Mouse (Mus musculus) CH12.LX (cell line): ENCODE measurements around the gene Hlcs. TPM values are rescaled to one million over a fixed set of nuclear protein-coding genes. Genes with fewer than 3 reads are reported as not detected.

ENCODE experiments used
- DNase-seq: peaks from one replicate; pipeline ENCODE4 v3.0.0-alpha.2; 2013; ENCODE audit errors: extremely low read depth
- H3K27ac ChIP-seq: 2 replicates; pipeline ENCODE4 v1.5.1; 2012; ENCODE audit warnings: low read depth, mild to moderate bottlenecking, control low read depth, moderate library complexity; ENCODE audit not compliant: insufficient read depth
- H3K27me3 ChIP-seq: replicated peaks from 2 replicates; pipeline ENCODE3; 2012; ENCODE audit warnings: inconsistent platforms
- H3K36me3 ChIP-seq, 2 experiments: replicated peaks in 1 of 2; 2 replicates each; pipeline versions ENCODE3 to v1.6.1; 2012; ENCODE audit warnings: inconsistent platforms in 1 of 2, low read length in 1 of 2, mild to moderate bottlenecking in 1 of 2, mixed read lengths in 1 of 2, moderate library complexity in 1 of 2; ENCODE audit not compliant: control insufficient read depth in 1 of 2, insufficient read depth in 1 of 2
- H3K4me1 ChIP-seq, 2 experiments: 2 replicates each; pipeline ENCODE4 v1.6.1; 2012; ENCODE audit warnings: inconsistent platforms in 1 of 2, moderate library complexity in 1 of 2; ENCODE audit not compliant: insufficient read depth in 2 of 2, control insufficient read depth in 1 of 2
- H3K4me2 ChIP-seq: 2 replicates; pipeline ENCODE4 v1.6.1; 2012; ENCODE audit warnings: low read depth, mild to moderate bottlenecking, control low read depth; ENCODE audit not compliant: poor library complexity, insufficient read depth, severe bottlenecking
- H3K4me3 ChIP-seq, 3 experiments: fragments of 150-350 bp in 1 of 3; sonication (generic) in 1 of 3; replicated peaks in 1 of 3; 2 replicates each; pipeline versions ENCODE3 to v1.5.1; 2011 to 2012; ENCODE audit warnings: low read depth in 2 of 3, low read length in 2 of 3, mild to moderate bottlenecking in 2 of 3, moderate library complexity in 2 of 3, control low read depth in 1 of 3, improper control_type of control experiment in 1 of 3, inconsistent platforms in 1 of 3, mixed read lengths in 1 of 3; ENCODE audit not compliant: poor library complexity in 1 of 3
- H3K79me2 ChIP-seq: replicated peaks from 2 replicates; pipeline ENCODE4 v1.6.1; 2012; ENCODE audit warnings: mild to moderate bottlenecking, moderate library complexity; ENCODE audit not compliant: control insufficient read depth, poor library complexity, insufficient read depth, severe bottlenecking; ENCODE audit errors: extremely low read depth
- H3K9ac ChIP-seq: 2 replicates; pipeline ENCODE4 v1.6.1; 2012; ENCODE audit warnings: low read depth, mild to moderate bottlenecking, control low read depth, moderate library complexity; ENCODE audit not compliant: insufficient read depth
- H3K9me3 ChIP-seq: replicated peaks from 2 replicates; pipeline ENCODE3; 2012; ENCODE audit warnings: low read length, inconsistent platforms, mixed read lengths
- CHD1 ChIP-seq: IDR thresholded peaks from 2 replicates; pipeline ENCODE4 v1.6.1; 2012; ENCODE audit warnings: low read depth, low read length, improper control_type of control experiment, inconsistent platforms
- E2F4 ChIP-seq: IDR thresholded peaks from 2 replicates; pipeline ENCODE4 v1.6.1; 2011; ENCODE audit warnings: low read depth, low read length, improper control_type of control experiment; ENCODE audit not compliant: insufficient replicate concordance
- ELF1 ChIP-seq: IDR thresholded peaks from 2 replicates; pipeline ENCODE4 v1.6.1; 2014; ENCODE audit warnings: low read depth, mild to moderate bottlenecking, inconsistent platforms, low read length, improper control_type of control experiment
- EP300 ChIP-seq: IDR thresholded peaks from 2 replicates; pipeline ENCODE4 v1.6.1; 2011; ENCODE audit warnings: low read length, improper control_type of control experiment
- HCFC1 ChIP-seq: IDR thresholded peaks from 2 replicates; pipeline ENCODE4 v1.6.1; 2012; ENCODE audit warnings: low read depth, mild to moderate bottlenecking, inconsistent platforms, low read length, improper control_type of control experiment
- IRF4 ChIP-seq: IDR thresholded peaks from 2 replicates; pipeline ENCODE4 v1.6.1; 2014; ENCODE audit warnings: low read depth, mild to moderate bottlenecking, inconsistent platforms, low read length, improper control_type of control experiment
- MAFK ChIP-seq: IDR thresholded peaks from 2 replicates; pipeline ENCODE4 v1.6.1; 2011; ENCODE audit warnings: low read length, improper control_type of control experiment; ENCODE audit not compliant: insufficient replicate concordance
- MAX ChIP-seq: IDR thresholded peaks from 2 replicates; pipeline ENCODE4 v1.6.1; 2011; ENCODE audit warnings: low read length, improper control_type of control experiment
- MEF2A ChIP-seq: IDR thresholded peaks from 2 replicates; pipeline ENCODE4 v1.6.1; 2014; ENCODE audit warnings: low read depth, mild to moderate bottlenecking, inconsistent platforms, low read length, improper control_type of control experiment, borderline replicate concordance
- NELFE ChIP-seq: IDR thresholded peaks from 2 replicates; pipeline ENCODE4 v1.6.1; 2011; ENCODE audit warnings: low read depth, low read length, improper control_type of control experiment
- POLR2A ChIP-seq: IDR thresholded peaks from 2 replicates; pipeline ENCODE4 v1.6.1; 2011; ENCODE audit warnings: low read depth, mild to moderate bottlenecking, improper control_type of control experiment, low read length
- POLR2AphosphoS2 ChIP-seq: IDR thresholded peaks from 2 replicates; pipeline ENCODE4 v1.6.1; 2011; ENCODE audit warnings: low read depth, low read length, improper control_type of control experiment
- RAD21 ChIP-seq: IDR thresholded peaks from 2 replicates; pipeline ENCODE4 v1.6.1; 2011; ENCODE audit warnings: low read depth, mild to moderate bottlenecking, low read length, improper control_type of control experiment, moderate library complexity
- SMC3 ChIP-seq: IDR thresholded peaks from 2 replicates; pipeline ENCODE4 v1.6.1; 2011; ENCODE audit warnings: low read depth, low read length, improper control_type of control experiment
- TCF12 ChIP-seq: IDR thresholded peaks from 2 replicates; pipeline ENCODE4 v1.6.1; 2014; ENCODE audit warnings: low read depth, mild to moderate bottlenecking, inconsistent platforms, low read length, improper control_type of control experiment
- UBTF ChIP-seq: IDR thresholded peaks from 2 replicates; pipeline ENCODE4 v1.6.1; 2012; ENCODE audit warnings: low read depth, mild to moderate bottlenecking, inconsistent platforms, low read length, improper control_type of control experiment, moderate library complexity
- USF2 ChIP-seq: conservative IDR thresholded peaks from 2 replicates; pipeline ENCODE4 v1.6.1; 2011; ENCODE audit warnings: low read depth, low read length, improper control_type of control experiment
- ZC3H11A ChIP-seq: IDR thresholded peaks from 2 replicates; pipeline ENCODE4 v1.6.1; 2012; ENCODE audit warnings: low read depth, mild to moderate bottlenecking, inconsistent platforms, low read length, improper control_type of control experiment
- ZKSCAN1 ChIP-seq: IDR thresholded peaks from 2 replicates; pipeline ENCODE4 v1.6.1; 2012; ENCODE audit warnings: low read depth, inconsistent platforms, low read length, improper control_type of control experiment, borderline replicate concordance
- ZNF384 ChIP-seq: IDR thresholded peaks from 2 replicates; pipeline ENCODE4 v1.6.1; 2012; ENCODE audit warnings: low read depth, low read length, improper control_type of control experiment, inconsistent platforms
- dilution Hi-C: fragments of 300-500 bp; cut with MboI; formaldehyde crosslinking; loops from 2 replicates; pipeline ENCODE4 v1.14.3; 2020; ENCODE audit warnings: low sequenced_read_pairs; ENCODE audit not compliant: extremely low pct_unique_long_range_greater_than_20kb, extremely low pct_ligation_motif_present
- in situ Hi-C: fragments of 300-500 bp; cut with MboI; formaldehyde crosslinking; loops from 3 replicates; pipeline ENCODE4 v1.14.3; 2019; ENCODE audit warnings: low sequenced_read_pairs, low pct_ligation_motif_present, low pct_unique_long_range_greater_than_20kb, mixed read lengths
- polyA plus RNA-seq: library from polyadenylated mRNA; unstranded; fragments of >175 nt; gene quantifications from 2 replicates; pipeline ENCODE4 v1.2.1, GENCODE M21; 2012; ENCODE audit warnings: low read depth; ENCODE audit not compliant: insufficient read length
- total RNA-seq, 2 experiments: library from RNA; depleted of rRNA; stranded (reverse); fragments of 300-350 nt in 1 of 2; fragments of >200 nt in 1 of 2; gene quantifications; 2 replicates each; pipeline ENCODE4 v1.2.3; 2012 to 2014

Hlcs gene
- total and polyA plus RNA-seq, 3 experiments = 5.3 to 12.5 (median 9.4) TPM

- no peak for DNase-seq
- H3K4me2 ChIP-seq = no peak overlapping the region
- no peak for TF ChIP-seq MAFK
- TF ChIP-seq POLR2A = no peak
- TF ChIP-seq MEF2A = no peak
- no peak for TF ChIP-seq ELF1
- TF ChIP-seq USF2 = no peak
- no peak for TF ChIP-seq TCF12
- no peak for TF ChIP-seq POLR2AphosphoS2
- TF ChIP-seq NELFE = no peak
- H3K79me2 ChIP-seq = no peaks in the 10 kb centered on the region
- in situ Hi-C loops (no loop called here), dilution Hi-C loops (no loop called here)
- H3K27me3 ChIP-seq = no peaks in the 10 kb centered on the region
- no peak overlapping the region for H3K4me3 ChIP-seq
- H3K36me3 ChIP-seq = peaks cover 0 to 4% of the 10 kb centered on the region in 2 experiments
- no peak overlapping the region for H3K27ac ChIP-seq
- H3K9ac ChIP-seq = no peak overlapping the region
- H3K9me3 ChIP-seq = no peaks in the 10 kb centered on the region
- H3K4me1 ChIP-seq = 0 out of 4 replicates have a peak, but pooled peaks cover 0 to 7% of the 10 kb centered on the region in 2 experiments
Observed at GRCm38 (mm10) chr16:94125172-94125981, 188.0 kb downstream of the Hlcs start.

DNA sequence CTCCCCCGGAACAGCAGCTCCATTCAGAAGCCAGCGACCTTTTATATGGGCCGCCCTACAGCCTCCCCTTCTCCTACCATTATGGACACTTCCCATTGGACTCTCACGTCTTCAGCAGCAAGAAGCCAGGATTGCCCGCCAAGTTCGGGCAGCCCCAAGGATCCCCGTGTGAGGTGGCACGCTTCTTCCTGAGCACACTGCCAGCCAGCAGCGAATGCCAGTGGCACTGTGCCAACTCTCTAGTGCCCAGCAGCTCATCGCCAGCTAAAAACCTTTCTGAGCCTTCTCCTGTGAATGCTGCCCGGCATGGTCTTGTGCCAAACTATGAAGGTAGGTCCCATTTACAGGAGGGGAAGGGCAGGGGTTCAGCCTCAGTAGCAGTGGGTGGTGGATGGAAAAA is 190.1 kb downstream of the Hlcs start:
- no peak overlapping the region for H3K4me2 ChIP-seq
- 0 out of 4 replicates have a peak, but pooled peaks cover 0 to 7% of the 10 kb centered on the region in 2 experiments for H3K4me1 ChIP-seq
- no peaks in the 10 kb centered on the region for H3K9me3 ChIP-seq
- H3K9ac ChIP-seq = no peak overlapping the region
- DNase-seq = no peak
- H3K4me3 ChIP-seq = no peak overlapping the region
- H3K27me3 ChIP-seq = no peaks in the 10 kb centered on the region
- in situ Hi-C loops = no loop called here
- dilution Hi-C loops = no loop called here
- no peak overlapping the region for H3K27ac ChIP-seq
- no peak for TF ChIP-seq UBTF
- no peak for TF ChIP-seq MAX
- no peak for TF ChIP-seq CHD1
- no peak for TF ChIP-seq ZKSCAN1
- no peak for TF ChIP-seq POLR2AphosphoS2
- no peak for TF ChIP-seq HCFC1
- no peak for TF ChIP-seq ZC3H11A
- no peak for TF ChIP-seq USF2
- TF ChIP-seq TCF12 = no peak
- TF ChIP-seq E2F4 = no peak
- TF ChIP-seq EP300 = no peak
- TF ChIP-seq SMC3 = no peak
- TF ChIP-seq ELF1 = no peak
- TF ChIP-seq IRF4 = no peak
- TF ChIP-seq RAD21 = no peak
- TF ChIP-seq ZNF384 = no peak
- no peaks in the 10 kb centered on the region for H3K36me3 ChIP-seq
- no peaks in the 10 kb centered on the region for H3K79me2 ChIP-seq
